Mouse (Mus musculus) hindbrain, embryonic 12.5 days (tissue): ENCODE data around the gene Cntnap4. TPM values are rescaled to one million over a fixed set of nuclear protein-coding genes. Genes with fewer than 3 reads are reported as not detected.

Source experiments
- ATAC-seq: fragments of 200-750 bp; cut with Nextera tagmentation; 2 replicates; pipeline ENCODE4 v1.8.0; 2017; ENCODE audit warnings: moderate TSS enrichment; ENCODE audit not compliant: low FRiP score
- H3K27ac ChIP-seq: fragments of 300-500 bp; sonication (generic); 2 replicates; pipeline ENCODE4 v1.5.1; 2016; ENCODE audit warnings: mild to moderate bottlenecking
- H3K27me3 ChIP-seq: fragments of 300-500 bp; sonication (generic); 2 replicates; pipeline ENCODE4 v1.6.1; 2016; ENCODE audit warnings: mild to moderate bottlenecking
- H3K36me3 ChIP-seq: fragments of 300-500 bp; sonication (generic); 2 replicates; pipeline ENCODE4 v1.6.1; 2016; ENCODE audit warnings: mild to moderate bottlenecking
- H3K4me1 ChIP-seq: fragments of 300-500 bp; sonication (generic); 2 replicates; pipeline ENCODE4 v1.6.1; 2016
- H3K4me2 ChIP-seq: fragments of 300-500 bp; sonication (generic); replicated peaks from 2 replicates; pipeline ENCODE4 v1.6.1; 2016; ENCODE audit warnings: mild to moderate bottlenecking
- H3K4me3 ChIP-seq: fragments of 300-500 bp; sonication (generic); 2 replicates; pipeline ENCODE4 v1.5.1; 2016; ENCODE audit warnings: mild to moderate bottlenecking
- H3K9ac ChIP-seq: fragments of 300-500 bp; sonication (generic); 2 replicates; pipeline ENCODE4 v1.6.1; 2016; ENCODE audit warnings: mild to moderate bottlenecking, moderate library complexity
- H3K9me3 ChIP-seq: fragments of 300-500 bp; sonication (generic); replicated peaks from 2 replicates; pipeline ENCODE4 v1.6.1; 2016; ENCODE audit warnings: mild to moderate bottlenecking
- WGBS: fragments of 180-500 bp; shearing (Covaris S2); methylation state at CpG from one replicate; pipeline ENCODE4 v1.1.7; 2016; 5-methylcytosine and 5-hydroxymethylcytosine counted together
- polyA plus RNA-seq: library from polyadenylated mRNA; unstranded; fragments of >200 nt; fragmentation: Nextera tagmentation; extraction: Ambion mirVana; gene quantifications from 2 replicates; pipeline ENCODE4 v1.2.1, GENCODE M21; 2016

Gene Cntnap4
- polyA plus RNA-seq, 1 experiment from 2014 or later: 3.4 TPM

DNA sequence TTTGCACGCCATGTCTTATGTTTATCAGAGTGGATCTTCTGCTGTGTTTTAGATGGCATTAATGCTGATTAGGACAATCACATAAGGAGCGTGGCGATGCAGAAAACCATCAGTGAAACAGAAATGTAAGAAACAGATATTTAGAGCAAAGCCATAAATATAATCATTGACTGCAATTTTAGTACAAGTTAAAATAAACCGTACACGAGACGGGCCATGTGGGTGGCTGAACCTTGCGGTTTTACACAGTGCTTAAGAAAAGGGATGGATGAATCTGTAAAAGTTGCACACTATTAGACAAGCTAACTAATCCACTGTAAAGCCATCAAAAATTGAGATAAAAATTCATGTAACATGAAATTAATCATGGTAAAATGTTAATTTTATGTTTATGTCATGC is 58.9 kb downstream of the Cntnap4 start:
- no peak for ATAC-seq
- no peak overlapping the region for H3K4me3 ChIP-seq
- no peak overlapping the region for H3K27ac ChIP-seq
- 91% methylated on average over 7 of the region's 7 CpGs for WGBS
- H3K27me3 ChIP-seq: no peaks in the 10 kb centered on the region
- no peaks in the 10 kb centered on the region for H3K9me3 ChIP-seq
- no peak overlapping the region for H3K4me2 ChIP-seq
- H3K4me1 ChIP-seq: no peaks in the 10 kb centered on the region
- no peaks in the 10 kb centered on the region for H3K36me3 ChIP-seq
- no peak overlapping the region for H3K9ac ChIP-seq

DNA sequence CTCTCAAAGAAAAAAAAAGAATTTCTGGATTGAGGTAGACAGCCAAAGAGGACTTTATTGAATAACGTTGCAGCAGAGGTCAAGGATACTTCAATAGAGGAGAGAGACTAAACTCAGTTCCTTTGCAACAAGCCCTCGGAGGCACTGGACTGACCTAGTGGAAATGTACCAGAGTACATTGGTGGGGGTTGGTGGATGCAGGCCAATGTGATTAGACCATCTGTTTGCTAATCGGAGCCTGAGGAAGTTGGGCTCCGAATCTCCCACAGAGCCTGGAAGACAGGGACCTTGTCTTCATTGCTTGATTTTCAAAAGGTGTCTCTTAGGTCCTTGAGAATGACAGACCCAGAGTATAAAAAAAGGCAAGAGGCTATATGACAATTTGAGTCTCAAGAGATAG is 82.8 kb downstream of the Cntnap4 start:
- Histone ChIP-seq H3K4me1 (no peaks in the 10 kb centered on the region), H3K9me3 (no peaks in the 10 kb centered on the region), H3K4me3 (no peak overlapping the region), H3K27me3 (no peaks in the 10 kb centered on the region), H3K4me2 (no peak overlapping the region), H3K9ac (no peak overlapping the region), H3K27ac (no peak overlapping the region), H3K36me3 (no peaks in the 10 kb centered on the region)
- 86% methylated on average over 4 of the region's 4 CpGs for WGBS
- ATAC-seq: no peak

DNA sequence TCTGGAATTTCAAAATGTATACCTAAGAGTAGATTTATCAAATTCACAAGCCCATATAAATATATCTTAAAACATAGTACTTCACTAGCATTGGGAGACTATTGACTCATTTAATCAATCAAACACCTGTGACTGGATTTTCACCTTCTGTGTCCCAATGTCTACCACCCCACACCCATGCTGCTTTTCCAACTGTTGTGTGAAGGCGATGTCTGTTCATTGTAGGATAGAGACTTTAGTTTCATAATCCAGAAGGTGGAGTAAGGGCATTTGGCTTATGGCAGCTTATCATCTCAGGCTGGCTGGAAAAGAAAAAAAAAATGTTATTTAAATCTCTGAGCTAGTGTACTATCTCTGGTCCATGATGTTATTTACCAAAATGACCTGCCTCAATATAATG is 83.4 kb downstream of the Cntnap4 start:
- H3K9me3 ChIP-seq: no peaks in the 10 kb centered on the region
- H3K4me2 ChIP-seq: no peak overlapping the region
- 91% methylated on average over 1 of the region's 1 CpGs for WGBS
- H3K27me3 ChIP-seq: no peaks in the 10 kb centered on the region
- no peaks in the 10 kb centered on the region for H3K4me1 ChIP-seq
- H3K4me3 ChIP-seq: no peak overlapping the region
- no peak overlapping the region for H3K27ac ChIP-seq
- H3K9ac ChIP-seq: no peak overlapping the region
- H3K36me3 ChIP-seq: no peaks in the 10 kb centered on the region
- ATAC-seq: no peak

DNA sequence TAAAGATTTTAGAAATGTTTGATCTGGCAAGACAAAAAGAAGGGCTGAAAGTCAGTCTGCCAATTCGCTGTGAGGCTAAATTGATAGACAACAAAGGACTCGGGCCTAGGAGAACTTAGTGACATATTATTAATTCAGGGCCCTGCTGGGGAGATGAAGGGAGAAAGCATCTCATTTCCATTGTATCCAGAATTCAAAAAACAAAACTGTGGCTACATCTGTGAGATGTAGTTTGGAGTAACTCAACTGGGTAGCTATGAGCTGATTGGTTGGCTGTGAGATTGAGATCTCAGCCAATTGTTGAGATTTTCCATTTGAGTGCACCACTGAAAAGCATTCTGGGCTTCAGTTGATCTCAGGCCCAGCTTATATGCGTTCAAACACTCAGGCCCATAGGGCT is 84.2 kb downstream of the Cntnap4 start:
- H3K9me3 ChIP-seq: no peaks in the 10 kb centered on the region
- 61% methylated on average over 3 of the region's 3 CpGs for WGBS
- ATAC-seq: no peak

DNA sequence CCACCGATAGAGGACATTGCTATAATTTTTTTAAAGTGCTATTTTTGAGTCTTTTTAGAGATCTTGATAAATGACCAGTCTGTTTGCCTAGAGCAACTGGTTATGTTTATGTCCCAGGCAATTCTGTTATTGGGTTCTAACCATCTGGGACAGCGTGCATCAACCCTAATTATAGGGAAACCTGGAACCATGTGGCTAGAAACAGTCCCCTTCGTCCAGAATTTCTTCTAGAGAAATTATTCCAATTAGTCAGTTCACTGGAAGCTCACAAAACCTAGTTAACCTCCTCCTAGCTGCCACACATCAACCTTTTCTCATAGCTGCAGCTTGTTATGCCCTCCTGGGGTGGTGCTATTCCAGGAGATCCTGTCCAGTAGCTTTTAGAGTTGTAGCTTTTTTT is 94.2 kb downstream of the Cntnap4 start:
- H3K4me3 ChIP-seq: no peak overlapping the region
- H3K27me3 ChIP-seq: no peaks in the 10 kb centered on the region
- no peaks in the 10 kb centered on the region for H3K9me3 ChIP-seq
- no peaks in the 10 kb centered on the region for H3K36me3 ChIP-seq
- 75% methylated on average over 3 of the region's 3 CpGs for WGBS
- H3K27ac ChIP-seq: no peak overlapping the region
- no peaks in the 10 kb centered on the region for H3K4me1 ChIP-seq
- no peak for ATAC-seq
- H3K9ac ChIP-seq: no peak overlapping the region
- H3K4me2 ChIP-seq: no peak overlapping the region

More for the DNA sequence above, 84.2 kb downstream of the Cntnap4 start:
- Histone ChIP-seq H3K27ac (no peak overlapping the region), H3K9ac (no peak overlapping the region), H3K36me3 (no peaks in the 10 kb centered on the region), H3K4me3 (no peak overlapping the region), H3K4me2 (no peak overlapping the region), H3K27me3 (no peaks in the 10 kb centered on the region), H3K4me1 (no peaks in the 10 kb centered on the region)

DNA sequence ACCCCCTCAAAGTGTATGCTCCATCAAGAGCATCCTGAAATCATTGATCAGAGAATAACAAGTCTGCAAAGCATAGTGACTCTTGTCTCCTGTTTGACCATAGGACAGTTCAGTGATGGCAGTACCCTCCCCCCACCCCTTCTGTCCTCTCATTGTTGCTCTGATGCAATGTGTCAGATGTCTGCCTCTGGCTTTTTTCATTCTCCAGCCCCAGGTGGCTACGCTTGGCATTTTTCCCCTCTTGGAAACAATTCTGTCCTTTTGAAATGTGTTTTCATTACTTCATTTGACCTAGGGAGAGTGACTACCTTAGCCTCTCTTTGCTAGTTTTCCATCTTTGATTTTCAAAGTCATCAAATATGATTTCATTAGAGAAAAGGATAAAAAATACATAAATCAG is 104.8 kb downstream of the Cntnap4 start:
- H3K36me3 ChIP-seq: no peaks in the 10 kb centered on the region
- no peak overlapping the region for H3K4me3 ChIP-seq
- no peak overlapping the region for H3K4me2 ChIP-seq
- H3K27ac ChIP-seq: no peak overlapping the region
- WGBS: 70% methylated on average over 1 of the region's 1 CpGs
- no peaks in the 10 kb centered on the region for H3K4me1 ChIP-seq
- no peak for ATAC-seq
- no peaks in the 10 kb centered on the region for H3K27me3 ChIP-seq
- no peak overlapping the region for H3K9ac ChIP-seq
- no peaks in the 10 kb centered on the region for H3K9me3 ChIP-seq

DNA sequence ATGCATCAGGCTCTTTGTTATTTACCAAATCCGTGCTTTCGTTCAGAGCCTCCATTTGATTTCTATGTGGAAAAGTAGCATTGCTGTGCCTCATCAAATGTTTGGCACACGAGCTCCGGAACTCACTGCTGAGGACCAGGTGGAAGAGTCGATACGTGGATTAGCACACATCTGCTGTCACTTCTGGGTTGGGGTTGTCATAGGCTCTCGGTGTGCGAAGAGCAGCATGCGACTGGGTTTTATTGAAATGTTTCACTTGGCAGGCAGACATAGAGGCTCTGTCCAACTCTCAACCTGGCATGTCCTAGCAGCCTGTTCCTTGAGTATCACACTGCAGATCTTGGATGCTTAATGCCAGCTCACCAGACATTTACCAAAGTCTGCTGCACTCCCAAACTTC is 111.9 kb downstream of the Cntnap4 start:
- 91% methylated on average over 9 of the region's 9 CpGs for WGBS
- H3K4me1 ChIP-seq: no peaks in the 10 kb centered on the region

DNA sequence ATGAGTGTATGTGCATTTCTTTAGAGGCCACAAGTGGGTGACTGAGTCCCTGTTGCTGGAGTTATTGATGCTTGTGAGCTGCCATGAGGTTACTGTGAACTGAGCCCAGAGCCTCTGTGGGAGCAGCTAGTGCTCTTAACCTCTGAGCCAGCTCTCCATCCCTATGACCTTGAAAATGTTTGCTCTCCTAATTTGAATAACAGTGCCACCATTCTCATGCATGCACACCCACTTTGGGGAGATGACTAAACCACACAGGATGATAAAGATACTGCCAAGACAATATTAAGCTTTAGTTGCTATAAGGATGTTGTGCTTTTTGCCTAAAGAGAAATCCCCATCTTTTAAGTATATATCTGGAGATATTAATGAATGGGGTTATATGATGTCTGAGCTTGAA is 125.9 kb downstream of the Cntnap4 start:
- H3K36me3 ChIP-seq: no peaks in the 10 kb centered on the region
- no peak for ATAC-seq
- H3K4me1 ChIP-seq: no peaks in the 10 kb centered on the region
- no peak overlapping the region for H3K9ac ChIP-seq
- H3K4me2 ChIP-seq: no peak overlapping the region
- no peak overlapping the region for H3K27ac ChIP-seq
- H3K27me3 ChIP-seq: no peaks in the 10 kb centered on the region
- H3K4me3 ChIP-seq: no peak overlapping the region
- H3K9me3 ChIP-seq: no peaks in the 10 kb centered on the region

More for the DNA sequence above, 111.9 kb downstream of the Cntnap4 start:
- H3K4me2 ChIP-seq: no peak overlapping the region
- H3K27ac ChIP-seq: no peak overlapping the region
- no peaks in the 10 kb centered on the region for H3K36me3 ChIP-seq
- H3K4me3 ChIP-seq: no peak overlapping the region
- H3K27me3 ChIP-seq: no peaks in the 10 kb centered on the region
- ATAC-seq: no peak
- no peak overlapping the region for H3K9ac ChIP-seq
- H3K9me3 ChIP-seq: no peaks in the 10 kb centered on the region

DNA sequence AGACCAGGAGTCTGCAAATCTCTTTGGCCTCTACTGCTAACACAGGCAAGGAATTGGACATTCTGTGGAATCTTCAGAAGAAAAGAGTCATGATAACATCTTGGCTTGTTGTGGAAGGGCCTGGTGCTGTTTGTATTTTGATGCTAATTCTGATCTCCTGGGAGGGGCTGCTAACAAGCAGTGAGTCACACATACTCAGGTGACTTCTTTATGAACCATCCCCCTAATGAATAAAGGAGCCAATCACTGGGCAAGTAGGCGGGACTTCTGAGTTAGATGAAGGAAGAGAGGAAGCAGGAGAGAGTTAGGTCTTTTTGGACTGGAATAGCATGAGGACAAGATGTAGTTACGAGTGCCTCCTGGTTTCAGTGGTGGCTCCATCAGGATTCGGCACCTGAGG is 128.3 kb downstream of the Cntnap4 start:
- Histone ChIP-seq H3K9me3 (no peaks in the 10 kb centered on the region), H3K27me3 (no peaks in the 10 kb centered on the region), H3K36me3 (no peaks in the 10 kb centered on the region), H3K9ac (no peak overlapping the region), H3K4me1 (no peaks in the 10 kb centered on the region), H3K27ac (no peak overlapping the region), H3K4me3 (no peak overlapping the region), H3K4me2 (no peak overlapping the region)
- no peak for ATAC-seq
- WGBS: 81% methylated on average over 3 of the region's 3 CpGs

DNA sequence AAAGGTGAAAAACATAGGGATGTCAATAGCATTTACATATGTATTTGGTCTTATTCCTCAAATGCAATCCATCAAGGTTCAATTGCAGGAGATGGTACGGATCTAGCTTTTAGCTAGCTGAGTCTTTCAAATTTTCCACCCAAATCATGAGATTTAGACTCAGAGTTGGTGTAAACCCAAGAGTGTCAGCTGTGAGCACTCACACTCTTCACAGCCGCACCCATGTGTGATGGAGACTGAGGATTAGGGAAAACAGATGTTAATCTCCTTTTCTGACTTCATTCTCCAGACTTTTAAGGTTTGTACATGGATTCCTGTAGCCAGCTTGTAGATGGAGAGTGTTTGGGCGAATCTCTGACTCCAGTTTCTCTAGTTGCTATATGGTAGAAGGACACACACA is 147.1 kb downstream of the Cntnap4 start:
- no peak for ATAC-seq
- H3K4me3 ChIP-seq: no peak overlapping the region

DNA sequence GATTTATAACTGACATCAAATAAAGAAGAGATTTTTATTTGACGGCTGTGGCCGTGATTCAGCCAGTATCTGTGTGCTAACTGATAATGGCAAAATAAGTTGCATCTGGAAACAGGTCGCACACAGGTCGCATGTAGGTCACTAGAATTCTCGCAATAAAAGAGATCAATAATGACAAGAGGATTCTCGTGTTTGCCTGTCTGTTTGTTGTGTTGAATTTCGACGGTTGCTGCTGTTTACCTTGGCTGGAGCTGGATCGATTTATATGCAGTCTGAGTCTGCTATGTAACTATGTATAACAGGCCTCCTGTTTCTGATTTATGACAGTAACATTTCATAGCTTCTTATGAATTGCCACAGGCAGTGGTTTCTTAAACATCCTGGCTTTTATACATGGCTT is 155.1 kb downstream of the Cntnap4 start:
- H3K9ac ChIP-seq: no peak overlapping the region
- H3K4me2 ChIP-seq: no peak overlapping the region
- H3K27ac ChIP-seq: no peak overlapping the region
- no peaks in the 10 kb centered on the region for H3K4me1 ChIP-seq
- H3K9me3 ChIP-seq: no peaks in the 10 kb centered on the region
- no peak for ATAC-seq
- WGBS: 85% methylated on average over 9 of the region's 9 CpGs
- no peaks in the 10 kb centered on the region for H3K36me3 ChIP-seq
- H3K27me3 ChIP-seq: no peaks in the 10 kb centered on the region
- no peak overlapping the region for H3K4me3 ChIP-seq

More for the DNA sequence above, 147.1 kb downstream of the Cntnap4 start:
- Histone ChIP-seq H3K27ac (no peak overlapping the region), H3K27me3 (no peaks in the 10 kb centered on the region), H3K4me2 (no peak overlapping the region), H3K4me1 (no peaks in the 10 kb centered on the region), H3K9me3 (no peaks in the 10 kb centered on the region), H3K9ac (no peak overlapping the region), H3K36me3 (no peaks in the 10 kb centered on the region)
- WGBS: 76% methylated on average over 3 of the region's 3 CpGs

DNA sequence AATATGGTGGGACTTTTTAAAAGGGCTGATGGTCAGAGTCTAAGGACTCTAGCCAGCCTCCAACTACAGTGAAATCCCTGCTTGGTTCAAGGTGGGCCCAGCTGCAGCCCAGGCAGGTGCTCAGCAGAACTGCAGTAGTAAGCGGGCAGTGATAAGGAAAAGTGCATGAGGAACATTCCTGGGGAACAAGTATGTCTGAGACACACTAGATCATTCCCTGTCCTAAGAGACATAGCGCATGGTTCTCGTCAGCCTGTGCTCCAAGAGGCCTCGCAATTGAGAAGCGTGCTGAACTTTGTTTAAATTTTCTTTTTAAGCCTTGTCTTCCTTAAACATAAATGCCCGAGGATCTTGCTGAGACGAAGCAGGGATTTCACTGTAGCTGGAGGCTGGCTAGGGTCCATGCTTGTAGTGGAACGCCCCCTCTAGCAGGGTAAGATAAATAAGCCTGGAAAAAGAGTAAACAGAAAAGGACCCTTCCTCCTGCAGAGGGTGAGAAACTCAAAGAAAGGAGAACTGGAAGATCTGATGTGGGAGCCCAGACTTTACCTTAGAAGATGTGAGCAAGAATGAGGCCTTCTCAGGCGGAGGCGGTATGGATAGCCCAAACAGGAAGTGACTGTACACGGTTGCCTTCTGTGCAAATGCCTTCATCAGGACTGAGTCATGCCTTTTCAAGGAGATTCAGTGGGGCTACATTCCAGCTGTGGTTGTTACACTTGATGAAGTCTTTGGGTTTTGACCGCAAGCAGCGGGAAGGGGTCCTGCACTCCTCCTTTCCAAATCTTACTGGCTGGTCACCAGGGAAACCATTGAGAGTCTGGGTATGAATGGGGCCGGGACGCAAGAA is 161.0 kb downstream of the Cntnap4 start:
- no peak overlapping the region for H3K9ac ChIP-seq
- H3K4me3 ChIP-seq: no peak overlapping the region
- no peaks in the 10 kb centered on the region for H3K4me1 ChIP-seq
- no peak overlapping the region for H3K27ac ChIP-seq
- no peak overlapping the region for H3K4me2 ChIP-seq
- no peaks in the 10 kb centered on the region for H3K9me3 ChIP-seq
- ATAC-seq: no peak
- no peaks in the 10 kb centered on the region for H3K27me3 ChIP-seq
- 80% methylated on average over 15 of the region's 15 CpGs for WGBS
- H3K36me3 ChIP-seq: no peaks in the 10 kb centered on the region

DNA sequence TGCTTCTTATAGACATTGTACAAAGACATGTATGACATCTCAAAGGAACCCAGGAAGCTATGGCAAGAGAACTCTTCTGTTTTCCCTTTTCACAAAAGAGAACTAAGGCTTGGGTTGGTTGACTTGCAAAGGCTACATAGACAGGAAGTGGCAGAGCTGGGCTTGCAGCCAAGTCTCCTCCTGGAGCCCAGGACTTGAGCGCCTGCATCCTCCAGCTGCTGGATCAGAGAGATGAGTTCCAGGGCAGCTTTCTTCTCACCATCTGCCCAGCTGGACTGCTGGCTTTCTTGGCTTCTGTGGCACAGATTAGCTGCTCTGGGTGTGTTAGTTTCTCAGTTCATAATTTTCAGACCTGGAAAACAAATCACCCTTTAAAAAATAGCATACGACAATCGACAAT is 165.7 kb downstream of the Cntnap4 start:
- Histone ChIP-seq H3K36me3 (no peaks in the 10 kb centered on the region), H3K4me2 (no peak overlapping the region), H3K27me3 (no peaks in the 10 kb centered on the region), H3K9ac (no peak overlapping the region), H3K9me3 (no peaks in the 10 kb centered on the region), H3K27ac (no peak overlapping the region), H3K4me1 (no peaks in the 10 kb centered on the region), H3K4me3 (no peak overlapping the region)
- no peak for ATAC-seq
- WGBS: 86% methylated on average over 3 of the region's 3 CpGs
